In the genomic region with DNA sequence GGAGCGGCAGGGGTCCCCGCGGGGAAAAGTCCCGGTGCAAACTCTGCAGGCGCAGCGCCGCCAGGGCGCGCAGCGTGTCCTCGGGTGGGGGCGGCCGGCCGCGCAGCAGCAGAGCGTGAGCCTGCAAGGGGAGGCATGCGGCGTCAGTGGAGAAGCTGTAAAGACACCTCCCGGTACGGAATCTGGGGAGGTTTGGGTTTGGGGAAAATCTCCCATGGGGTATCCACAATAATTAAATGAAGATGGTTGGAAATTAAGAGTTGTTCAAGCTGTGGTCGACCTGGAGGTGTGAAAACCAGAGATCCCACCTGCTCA, we compare ENCODE assay signal across 9 mouse cellular contexts. TPM values are rescaled to one million over a fixed set of nuclear protein-coding genes. Genes with fewer than 3 reads are reported as not detected.
A peak's percentile ranks its signal among the peaks of the same experiment; 100 is the strongest.
DNase-seq lines count a peak whose midpoint lies in the region; ATAC-seq and TF ChIP-seq lines count a peak whose summit lies in the region.
"Had no signal": no experiment of that assay in that cellular context is flagged by ENCODE, and none has a peak within 500 bp of the region (broad histone marks: within the 10 kb centered on the region; RNA-seq: fewer than 3 reads in every experiment).

No protein-coding gene starts in this region.

- H3K36me3 ChIP-seq in heart, embryonic 16.5 days (ENCODE audit: control insufficient read depth, insufficient read depth), result peaks cover 60% of the 10 kb centered on the region
- peaks cover 25% of the 10 kb centered on the region for H3K36me3 ChIP-seq in embryonic facial prominence, embryonic 12.5 days
- peaks cover 28% of the 10 kb centered on the region for H3K36me3 ChIP-seq in hindbrain, embryonic 15.5 days
- peaks cover 51% of the 10 kb centered on the region for H3K36me3 ChIP-seq in midbrain, embryonic 14.5 days (ENCODE audit: control insufficient read depth, insufficient read depth, low read length)

- H3K27me3 ChIP-seq in heart, embryonic 16.5 days (ENCODE audit: control insufficient read depth, insufficient read depth, low read length), result peaks cover 23% of the 10 kb centered on the region
- peaks cover 82% of the 10 kb centered on the region for H3K27me3 ChIP-seq in embryonic facial prominence, embryonic 12.5 days
- H3K27me3 ChIP-seq in hindbrain, embryonic 15.5 days, result peaks cover 59% of the 10 kb centered on the region
- peaks cover 70% of the 10 kb centered on the region for H3K27me3 ChIP-seq in midbrain, embryonic 14.5 days (ENCODE audit: control insufficient read depth, insufficient read depth, low read length)

- peak overlapping the region; percentile 30 for H3K4me3 ChIP-seq in heart, embryonic 16.5 days (ENCODE audit: low read length)
- H3K4me3 ChIP-seq in embryonic facial prominence, embryonic 12.5 days, result peak overlapping the region; percentile 41
- peak overlapping the region; percentile 21 for H3K4me3 ChIP-seq in hindbrain, embryonic 15.5 days
- peak overlapping the region; percentile 24 for H3K4me3 ChIP-seq in midbrain, embryonic 14.5 days (replicated peaks; ENCODE audit: low read depth, low read length)
- no peak overlapping the region for H3K4me3 ChIP-seq in layer of hippocampus, adult 2 months

- 38% methylated on average over 21 of the region's 21 CpGs for WGBS in heart, embryonic 16.5 days
- 4% methylated on average over 21 of the region's 21 CpGs for WGBS in embryonic facial prominence, embryonic 12.5 days
- 14% methylated on average over 21 of the region's 21 CpGs for WGBS in hindbrain, embryonic 15.5 days
- 4% methylated on average over 21 of the region's 21 CpGs for WGBS in midbrain, embryonic 14.5 days

- peaks cover 14% of the 10 kb centered on the region for H3K4me1 ChIP-seq in heart, embryonic 16.5 days (ENCODE audit: control insufficient read depth, insufficient read depth, low read length)
- H3K4me1 ChIP-seq in embryonic facial prominence, embryonic 12.5 days, result peaks cover 19% of the 10 kb centered on the region
- H3K4me1 ChIP-seq in hindbrain, embryonic 15.5 days (replicated peaks), result peaks cover 17% of the 10 kb centered on the region
- H3K4me1 ChIP-seq in midbrain, embryonic 14.5 days (ENCODE audit: control insufficient read depth, insufficient read depth, low read length), result peaks cover 9% of the 10 kb centered on the region

- peak overlapping the region; percentile 50 for H3K4me2 ChIP-seq in heart, embryonic 16.5 days (ENCODE audit: low read depth, low read length)
- H3K4me2 ChIP-seq in embryonic facial prominence, embryonic 12.5 days (replicated peaks), result peak overlapping the region; percentile 74
- peak overlapping the region; percentile 44 for H3K4me2 ChIP-seq in hindbrain, embryonic 15.5 days
- peak overlapping the region; percentile 41 for H3K4me2 ChIP-seq in midbrain, embryonic 14.5 days (ENCODE audit: low read length)

- no peaks in the 10 kb centered on the region for H3K9me3 ChIP-seq in heart, embryonic 16.5 days (replicated peaks; ENCODE audit: control insufficient read depth, low read length)
- H3K9me3 ChIP-seq in embryonic facial prominence, embryonic 12.5 days, result no peaks in the 10 kb centered on the region
- no peaks in the 10 kb centered on the region for H3K9me3 ChIP-seq in hindbrain, embryonic 15.5 days
- H3K9me3 ChIP-seq in midbrain, embryonic 14.5 days (ENCODE audit: control insufficient read depth, low read length), result no peaks in the 10 kb centered on the region

- no peak overlapping the region for H3K27ac ChIP-seq in heart, embryonic 16.5 days (ENCODE audit: low read length)
- no peak overlapping the region for H3K27ac ChIP-seq in embryonic facial prominence, embryonic 12.5 days
- no peak overlapping the region for H3K27ac ChIP-seq in hindbrain, embryonic 15.5 days (replicated peaks)
- no peak overlapping the region for H3K27ac ChIP-seq in midbrain, embryonic 14.5 days (replicated peaks; ENCODE audit: low read depth, low read length)
- no peak overlapping the region for H3K27ac ChIP-seq in layer of hippocampus, adult 2 months

- no peak for TF ChIP-seq CTCF in layer of hippocampus, adult 2 months (conservative IDR thresholded peaks at IDR 0.05)

- 0 out of 2 replicates have a peak overlapping the region, but pooled peaks have one; percentile 26 for H3K9ac ChIP-seq in heart, embryonic 16.5 days (ENCODE audit: low read length)
- H3K9ac ChIP-seq in embryonic facial prominence, embryonic 12.5 days, result peak overlapping the region; percentile 58
- no peak overlapping the region for H3K9ac ChIP-seq in hindbrain, embryonic 15.5 days
- no peak overlapping the region; the same call in 1 of the 2 replicates for H3K9ac ChIP-seq in midbrain, embryonic 14.5 days (replicated peaks; ENCODE audit: low read length)

- DNase-seq in heart, adult 9 months (ENCODE audit: low spot score in 2 of 2), result no peak
- no peak for DNase-seq in midbrain, embryonic 14.5 days
- no peak for DNase-seq in ovary, postnatal 36 days (ENCODE audit: low spot score)
- DNase-seq in layer of hippocampus, adult 2 months (ENCODE audit: low spot score in 2 of 2), result no peak
- no peak for DNase-seq in layer of hippocampus, postnatal 25 days (ENCODE audit: extremely low spot score in 1 of 2, low spot score in 1 of 2)

- no peak for ATAC-seq in heart, embryonic 16.5 days (replicated peaks; ENCODE audit: extremely low read depth, insufficient read depth, low FRiP score)
- ATAC-seq in embryonic facial prominence, embryonic 12.5 days (ENCODE audit: insufficient number of reproducible peaks, insufficient read depth, low FRiP score, low TSS enrichment), result no peak
- ATAC-seq in hindbrain, embryonic 15.5 days (ENCODE audit: low FRiP score, low read depth), result no peak
- ATAC-seq in midbrain, embryonic 14.5 days (ENCODE audit: low FRiP score, low TSS enrichment), result no peak

RNA-seq across cellular contexts. Expression of gene Cntnap1, which starts 6.0 kb away (rescaled TPM):
- polyA plus RNA-seq in heart, embryonic 16.5 days (2015; fragmentation: Nextera tagmentation; extraction: Ambion mirVana), result 0.89 and 1.0 TPM in 2 replicates
- polyA plus RNA-seq in embryonic facial prominence, embryonic 12.5 days (2016; fragmentation: Nextera tagmentation; extraction: Ambion mirVana), result 0.50 and 0.60 TPM in 2 replicates
- polyA plus RNA-seq in hindbrain, embryonic 15.5 days (2015; fragmentation: Nextera tagmentation; extraction: Ambion mirVana), result 7.5 and 8.0 TPM in 2 replicates
- polyA plus RNA-seq in midbrain, embryonic 14.5 days (2014; fragmentation: Nextera tagmentation; extraction: Ambion mirVana), result 2.3 and 2.8 TPM in 2 replicates
- 100 to 1,000 TPM; 169 to 171 TPM for total RNA-seq in layer of hippocampus, adult 2 months (2021)
- total RNA-seq in layer of hippocampus, postnatal 25 days (2021), result 100 to 1,000 TPM; 158 to 169 TPM

RNA-seq across cellular contexts. Expression of gene Plekhh3, which starts 6.8 kb away (rescaled TPM):
- 8.7 and 11.5 TPM in 2 replicates for polyA plus RNA-seq in heart, embryonic 16.5 days (2015; fragmentation: Nextera tagmentation; extraction: Ambion mirVana)
- 10.3 and 11.9 TPM in 2 replicates for polyA plus RNA-seq in embryonic facial prominence, embryonic 12.5 days (2016; fragmentation: Nextera tagmentation; extraction: Ambion mirVana)
- 9.5 and 11.8 TPM in 2 replicates for polyA plus RNA-seq in hindbrain, embryonic 15.5 days (2015; fragmentation: Nextera tagmentation; extraction: Ambion mirVana)
- 8.2 and 8.4 TPM in 2 replicates for polyA plus RNA-seq in midbrain, embryonic 14.5 days (2014; fragmentation: Nextera tagmentation; extraction: Ambion mirVana)
- total RNA-seq in layer of hippocampus, adult 2 months (2021), result 10 to 100 TPM; 14.5 to 15.4 TPM
- 10 to 100 TPM; 13.2 to 14.3 TPM for total RNA-seq in layer of hippocampus, postnatal 25 days (2021)

RNA-seq across cellular contexts. Expression of gene Tubg2, which starts 8.6 kb away (rescaled TPM):
- polyA plus RNA-seq in heart, embryonic 16.5 days (2015; fragmentation: Nextera tagmentation; extraction: Ambion mirVana), result 3.0 and 3.3 TPM in 2 replicates
- polyA plus RNA-seq in embryonic facial prominence, embryonic 12.5 days (2016; fragmentation: Nextera tagmentation; extraction: Ambion mirVana), result 9.4 and 10.8 TPM in 2 replicates
- polyA plus RNA-seq in hindbrain, embryonic 15.5 days (2015; fragmentation: Nextera tagmentation; extraction: Ambion mirVana), result 48.0 and 53.1 TPM in 2 replicates
- 42.2 and 56.0 TPM in 2 replicates for polyA plus RNA-seq in midbrain, embryonic 14.5 days (2014; fragmentation: Nextera tagmentation; extraction: Ambion mirVana)
- total RNA-seq in layer of hippocampus, adult 2 months (2021), result 10 to 100 TPM; 40.2 to 44.5 TPM
- 10 to 100 TPM; 44.9 to 47.8 TPM for total RNA-seq in layer of hippocampus, postnatal 25 days (2021)
- total RNA-seq: granulocyte monocyte progenitor cell, adult 5-6 weeks had no signal

RNA-seq across cellular contexts. Expression of gene Ccr10, which starts 10.9 kb away (rescaled TPM):
- 0.16 and 0.60 TPM in 2 replicates for polyA plus RNA-seq in heart, embryonic 16.5 days (2015; fragmentation: Nextera tagmentation; extraction: Ambion mirVana)
- 0.13 and 0.24 TPM in 2 replicates for polyA plus RNA-seq in embryonic facial prominence, embryonic 12.5 days (2016; fragmentation: Nextera tagmentation; extraction: Ambion mirVana)
- 0.63 and 0.70 TPM in 2 replicates for polyA plus RNA-seq in hindbrain, embryonic 15.5 days (2015; fragmentation: Nextera tagmentation; extraction: Ambion mirVana)
- 0.16 TPM in 1 of 2 replicates, not detected in the other for polyA plus RNA-seq in midbrain, embryonic 14.5 days (2014; fragmentation: Nextera tagmentation; extraction: Ambion mirVana)
- total RNA-seq in layer of hippocampus, adult 2 months (2021), result not detected
- total RNA-seq in layer of hippocampus, postnatal 25 days (2021), result under 1 TPM; 0.21 to 0.25 TPM
- total RNA-seq: granulocyte monocyte progenitor cell, adult 5-6 weeks had no signal

RNA-seq across cellular contexts. Expression of gene Tubg1, which starts 44.6 kb away (rescaled TPM):
- polyA plus RNA-seq in heart, embryonic 16.5 days (2015; fragmentation: Nextera tagmentation; extraction: Ambion mirVana), result 70.9 and 72.6 TPM in 2 replicates
- 81.7 and 83.6 TPM in 2 replicates for polyA plus RNA-seq in embryonic facial prominence, embryonic 12.5 days (2016; fragmentation: Nextera tagmentation; extraction: Ambion mirVana)
- 78.0 and 79.8 TPM in 2 replicates for polyA plus RNA-seq in hindbrain, embryonic 15.5 days (2015; fragmentation: Nextera tagmentation; extraction: Ambion mirVana)
- polyA plus RNA-seq in midbrain, embryonic 14.5 days (2014; fragmentation: Nextera tagmentation; extraction: Ambion mirVana), result 73.3 and 75.5 TPM in 2 replicates
- 10 to 100 TPM; 41.7 to 42.6 TPM for total RNA-seq in layer of hippocampus, adult 2 months (2021)
- 10 to 100 TPM; 44.4 to 52.3 TPM for total RNA-seq in layer of hippocampus, postnatal 25 days (2021)

Comparison
In these comparisons a context has a peak if more than half of its experiments do, and no peak if none do; other contexts are left out.
1. H3K9ac ChIP-seq: peak in heart, embryonic 16.5 days (single experiment) and embryonic facial prominence, embryonic 12.5 days (single experiment); none in hindbrain, embryonic 15.5 days (single experiment) and midbrain, embryonic 14.5 days (single experiment).
2. Peak in every context shown above with its lines, with median percentiles within 50 percentile points of each other: H3K4me2 ChIP-seq.